Mouse (Mus musculus) gastrocnemius, postnatal 36 days (tissue): ENCODE measurements around the gene Sdhd. TPM values are rescaled to one million over a fixed set of nuclear protein-coding genes. Genes with fewer than 3 reads are reported as not detected.
"Not testable (repeated sequence)": the region's sequence is repeated elsewhere in the genome, so short reads cannot be mapped to it uniquely, and the experiment has no call there.

Experiments
- DNase-seq, 2 experiments: peaks; one replicate each; pipeline ENCODE4 v3.0.0; 2022
- intact Hi-C: fragments of 180-260 bp; cut with DNase I; formaldehyde crosslinking; loops from one replicate; pipeline ENCODE4 v1.15.1; 2025
- long read RNA-seq, 2 experiments: library from polyadenylated mRNA; stranded (forward); transcript quantifications; one replicate each; pipeline ENCODE4 v2.0.0; 2021
- total RNA-seq, 2 experiments: library from RNA; stranded (reverse); gene quantifications; 2 replicates each; pipeline ENCODE4 v1.2.3; 2021

Sdhd gene
- total RNA-seq, result 100 to 1,000 TPM; 313 to 336 TPM
- long read RNA-seq, experiment 1, transcript Sdhd-201 (4 exons, 1,231 nt), result major isoform, 407 of 554 reads
- long read RNA-seq, experiment 1, partial matches to known transcripts, result 140 of 554 reads
- long read RNA-seq, experiment 1, other reads (novel, unspliced or antisense), result 7 of 554 reads
- long read RNA-seq, experiment 2, transcript Sdhd-201 (4 exons, 1,231 nt), result major isoform, 509 of 730 reads
- long read RNA-seq, experiment 2, partial matches to known transcripts, result 205 of 730 reads
- long read RNA-seq, experiment 2, other reads (novel, unspliced or antisense), result 16 of 730 reads

DNA sequence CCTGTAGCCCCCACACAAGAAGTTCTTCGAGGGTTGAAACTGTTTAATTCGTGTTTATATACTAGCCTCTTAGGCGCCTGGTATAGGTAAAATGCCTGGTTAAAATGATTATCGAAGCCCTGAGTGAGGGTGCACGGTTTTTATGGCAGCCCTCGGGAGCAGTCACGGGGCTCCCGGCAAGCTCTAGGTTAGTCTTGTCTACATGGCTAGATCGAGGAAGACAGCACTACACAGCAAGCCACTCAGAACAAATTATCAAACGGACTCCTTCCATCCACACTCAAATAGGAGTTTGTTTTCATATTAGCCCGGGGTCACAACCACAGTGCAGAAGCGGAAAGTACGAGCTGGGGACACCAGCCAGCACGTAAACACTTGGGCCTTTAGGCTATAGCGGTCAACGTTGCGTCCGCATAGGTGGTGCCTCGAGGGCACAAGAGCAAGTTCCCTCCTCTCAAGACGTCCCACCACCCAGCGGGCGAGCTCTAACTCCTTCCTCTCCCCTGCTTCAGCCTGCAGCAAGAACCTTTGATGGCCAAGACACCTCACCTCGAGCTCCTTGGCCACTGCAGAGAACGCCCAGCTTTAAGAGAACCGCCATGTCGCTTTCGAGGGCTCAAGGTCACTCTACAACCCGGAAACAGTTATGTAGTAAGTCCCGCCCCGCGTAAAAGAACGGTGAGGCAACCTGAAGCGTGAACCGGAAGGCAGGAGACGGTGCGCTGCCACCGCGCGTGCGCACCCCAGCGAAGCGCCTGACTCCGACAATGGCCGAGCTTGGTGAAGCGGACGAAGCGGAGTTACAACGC lies at the start of gene Sdhd, which contains the start of gene Timm8b:
Sdhd (minus strand) TSS at position 624 of the 809 bp plus-strand sequence.
Timm8b (plus strand) TSS at position 722 of the 809 bp plus-strand sequence.
- peak; percentile 86 to 90 for DNase-seq
- intact Hi-C loops, result no loop called here

DNA sequence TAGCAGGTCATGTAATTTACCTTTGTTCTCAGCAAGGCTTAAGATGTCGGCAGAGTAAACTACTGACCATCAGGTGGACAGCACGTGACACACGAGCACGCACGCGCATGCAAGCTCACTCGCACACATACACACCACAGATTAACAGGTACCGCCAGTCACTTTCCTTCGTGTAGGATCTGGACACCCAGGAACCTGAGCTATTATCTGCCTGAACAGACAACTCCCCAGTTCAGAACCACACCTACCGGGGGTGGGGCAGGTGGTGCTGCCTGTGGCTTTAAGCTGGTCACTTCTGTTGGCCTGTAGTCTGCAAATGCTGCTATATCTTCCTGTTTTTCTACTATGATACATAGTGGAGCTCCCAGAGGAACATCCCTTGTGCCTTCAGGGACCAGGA lies 46.9 kb upstream of the Sdhd start:
- intact Hi-C loops, result no loop called here

DNA sequence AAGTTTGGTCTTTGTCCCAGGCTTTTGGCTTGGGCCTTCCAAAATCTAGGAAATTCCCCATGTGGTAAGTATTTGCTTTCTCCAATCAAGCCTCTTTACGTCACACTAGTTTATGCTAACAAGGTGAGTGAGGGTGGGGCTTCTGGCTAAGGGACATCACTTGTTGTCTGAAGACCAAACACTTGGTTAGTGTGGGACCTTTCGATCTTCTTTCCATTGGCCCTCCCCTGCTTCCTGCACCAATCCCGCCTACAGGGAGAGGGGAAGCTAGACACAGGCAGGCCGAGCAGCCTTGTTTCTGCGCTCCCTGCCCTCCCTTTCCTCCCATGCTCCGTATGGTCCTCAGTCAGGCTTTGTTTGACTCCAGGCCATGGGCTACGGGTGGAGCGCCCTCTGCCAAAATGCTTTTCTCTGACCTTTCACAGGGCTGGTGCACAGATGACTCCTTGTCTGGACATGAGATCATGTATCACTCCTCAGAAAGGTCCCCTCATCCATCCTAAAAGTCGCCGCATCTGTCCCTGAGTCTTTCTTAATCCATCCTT lies 43.3 kb upstream of the Sdhd start:
- no peak for DNase-seq
- intact Hi-C loops, result no loop called here

More for the DNA sequence above, 46.9 kb upstream of the Sdhd start:
- no peak for DNase-seq

DNA sequence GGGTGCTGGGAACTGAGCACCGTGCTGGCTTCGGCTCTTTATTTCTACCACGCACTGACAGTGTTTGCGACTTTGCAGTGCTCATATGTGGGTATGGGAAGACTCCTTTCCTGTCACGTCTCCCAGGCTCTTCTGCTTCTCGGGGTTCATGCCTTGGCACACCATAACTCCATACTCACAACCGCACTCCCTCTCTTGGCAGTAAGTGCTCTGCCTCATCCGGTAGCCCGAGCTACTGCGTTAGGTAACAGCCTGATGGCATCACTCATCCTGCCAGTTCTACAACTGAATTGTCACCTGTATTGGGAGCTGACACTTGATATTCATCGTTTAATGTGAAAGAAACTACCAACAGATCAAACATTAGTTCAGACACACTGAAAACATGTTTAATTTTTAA lies 30.7 kb upstream of the Sdhd start:
- DNase-seq, result no peak
- intact Hi-C loops, result no loop called here

DNA sequence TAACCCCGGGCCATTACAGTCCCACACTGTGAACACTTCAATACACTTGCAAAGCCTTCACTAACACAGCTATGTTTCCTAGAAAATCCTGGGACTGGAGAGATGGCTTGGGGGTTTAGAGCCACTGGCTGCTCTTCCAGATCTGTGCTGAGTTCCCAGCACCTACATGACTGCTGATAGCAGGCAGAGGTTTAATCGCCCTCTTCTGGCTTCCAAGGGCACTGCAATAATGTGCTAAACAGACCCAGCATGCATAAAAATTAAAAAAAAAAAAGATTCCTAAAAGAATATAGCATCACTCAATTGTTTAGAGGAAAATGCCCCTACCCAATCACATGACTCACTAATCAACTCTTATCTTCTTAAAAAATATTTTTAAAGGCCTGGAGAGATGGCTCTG lies 29.4 kb upstream of the Sdhd start:
- DNase-seq, result no peak
- intact Hi-C loops, result no loop called here

DNA sequence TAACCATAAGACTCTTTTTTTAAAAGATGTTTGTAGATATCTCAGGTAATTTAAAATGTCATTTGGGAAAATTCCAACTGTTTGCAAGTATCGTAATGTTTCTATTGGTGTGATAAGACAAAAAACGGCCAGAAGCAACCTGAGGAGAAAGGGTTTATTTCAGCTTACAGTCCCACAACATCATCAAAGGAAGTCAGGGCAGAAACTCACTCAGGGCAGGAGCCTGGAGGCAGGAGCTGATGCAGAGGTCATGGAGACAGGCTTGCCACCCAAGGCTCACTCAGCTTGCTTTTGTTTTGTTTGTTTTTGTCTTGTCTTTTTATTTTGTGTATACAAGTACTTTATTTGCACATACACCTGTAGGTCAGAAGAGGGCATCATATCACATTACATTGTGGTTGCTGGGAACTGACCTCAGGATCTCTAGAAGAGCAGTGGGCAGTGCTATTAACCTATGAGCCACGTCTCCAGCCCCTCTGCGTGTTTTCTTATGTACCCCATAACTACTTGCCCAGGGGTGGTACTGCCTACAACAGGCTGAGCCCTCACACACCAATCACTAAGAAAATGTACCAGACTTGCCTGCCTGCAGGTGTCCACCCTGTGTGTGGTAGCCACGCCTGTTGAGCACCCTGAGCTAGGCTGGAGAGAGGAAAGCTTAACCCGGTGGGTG lies 28.5 kb upstream of the Sdhd start:
- no peak for DNase-seq
- intact Hi-C loops, result no loop called here

DNA sequence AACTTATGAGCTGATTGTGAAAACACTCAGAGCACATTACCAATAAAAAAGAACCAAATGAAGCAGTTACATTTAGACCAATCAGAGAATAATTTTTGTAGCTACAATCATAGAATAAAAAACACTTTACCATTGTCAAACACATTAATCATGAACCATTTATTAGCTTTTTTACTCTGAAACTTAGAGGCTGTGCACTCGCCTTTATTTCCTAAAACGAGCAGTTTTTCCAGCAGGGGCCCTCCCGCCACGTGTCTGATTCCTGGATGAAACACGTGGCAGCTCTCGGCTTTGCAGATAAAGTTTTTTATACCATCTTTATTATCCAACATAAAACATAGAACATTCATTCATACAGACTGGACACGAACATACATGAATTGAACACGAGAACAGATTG lies 27.3 kb upstream of the Sdhd start:
- intact Hi-C loops, DNase-seq: not testable (repeated sequence)

DNA sequence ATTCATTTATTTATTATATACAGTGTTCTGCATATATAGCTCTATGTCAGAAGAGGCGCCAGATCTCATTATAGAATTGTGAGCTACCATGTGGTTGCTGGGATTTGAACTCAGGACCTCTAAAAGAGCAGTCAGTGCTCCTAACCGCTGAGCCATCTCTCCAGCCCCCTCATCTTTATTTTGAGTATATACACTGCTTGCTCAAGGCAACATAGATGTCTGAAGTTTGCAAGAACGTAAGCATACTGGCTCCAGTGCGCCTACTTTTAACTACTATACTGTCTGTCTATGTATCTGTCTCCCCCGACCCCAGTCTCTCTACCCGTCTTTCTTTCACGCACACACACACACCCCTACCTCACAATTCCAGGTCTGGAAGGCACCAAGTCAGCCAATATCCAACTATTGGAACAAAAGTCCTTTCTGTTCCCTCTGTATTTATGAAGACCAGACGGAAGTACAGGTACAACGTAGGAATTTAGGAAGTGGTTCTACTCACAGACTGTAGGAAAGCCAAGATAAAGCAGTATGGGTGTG lies 14.2 kb upstream of the Sdhd start:
- intact Hi-C loops, result loop anchor here (2.0 kb wide), 1 partner anchor 41 kb away; the partner anchor contains the start of gene Dlat

DNA sequence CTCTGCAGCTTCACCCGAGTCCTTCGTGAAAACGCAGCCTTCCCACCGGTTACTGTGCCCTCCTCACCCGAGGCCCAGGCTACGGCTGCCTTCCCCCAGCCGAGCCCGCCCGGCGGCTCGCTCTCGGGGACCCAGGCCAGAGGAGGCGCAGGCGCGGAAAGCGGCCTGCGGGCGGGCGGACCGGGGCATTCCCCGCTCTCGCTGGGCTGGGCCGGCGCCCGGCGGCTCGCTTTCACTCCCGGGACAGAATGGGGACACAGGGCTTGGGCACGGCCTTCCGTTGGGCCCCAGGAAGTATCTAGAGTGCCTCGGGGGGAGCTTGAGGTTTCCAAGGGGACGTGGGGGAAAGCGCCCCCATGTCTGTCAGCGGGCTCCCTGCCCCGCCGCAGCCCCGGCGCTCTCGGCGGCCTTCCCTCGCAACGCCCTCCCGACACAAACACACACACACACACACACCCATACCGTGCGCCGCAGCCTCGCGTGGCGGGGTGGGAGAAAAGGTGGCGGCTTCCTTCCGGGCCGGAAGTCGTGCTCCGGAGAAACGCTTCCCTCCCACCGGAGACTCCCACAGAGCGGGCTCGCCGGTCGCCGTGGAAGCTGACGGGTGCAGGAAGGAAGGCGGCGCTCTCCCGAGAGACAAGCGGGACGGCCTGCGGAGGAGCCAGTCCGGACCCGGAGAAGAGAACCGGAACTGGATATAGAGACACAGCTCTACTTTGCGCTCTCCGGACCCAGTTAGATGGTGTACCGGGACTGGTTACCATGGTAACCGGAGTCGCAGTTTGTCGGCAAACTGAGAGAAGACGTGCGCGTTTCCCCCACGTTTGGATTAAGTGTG lies 13.4 kb upstream of the Sdhd start, which contains the start of the genes Pih1d2 and Nkapd1:
Pih1d2 (plus strand) TSS at position 556 of the 838 bp plus-strand sequence.
Nkapd1 (minus strand) TSS at position 699 of the 838 bp plus-strand sequence.
- intact Hi-C loops, result loop anchor here (2.0 kb wide), 1 partner anchor 42 kb away; the partner anchor contains the start of gene Dlat
- DNase-seq, result peak; percentile 80 to 90

More for the DNA sequence above, 14.2 kb upstream of the Sdhd start:
- no peak for DNase-seq

DNA sequence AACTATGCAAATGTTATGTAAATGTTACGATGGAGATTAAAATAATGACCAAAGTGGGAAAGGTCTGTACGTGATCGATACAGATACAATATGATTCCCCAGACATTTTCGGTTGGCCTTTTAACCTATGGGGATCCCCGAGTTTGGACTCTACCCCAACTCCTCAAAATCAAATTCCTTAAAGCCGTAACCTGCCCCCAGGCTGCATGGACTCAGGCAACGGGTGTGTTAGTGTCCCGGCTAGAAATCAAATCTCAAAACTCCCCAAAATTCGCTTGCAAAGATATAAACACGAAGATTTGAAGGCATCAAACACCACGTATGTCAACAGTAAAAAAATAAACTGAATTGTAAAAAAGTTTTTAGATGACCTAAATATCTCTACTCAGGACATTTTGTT lies 12.5 kb upstream of the Sdhd start:
- no peak for DNase-seq
- intact Hi-C loops, result loop anchor here (2.0 kb wide), 1 partner anchor 43 kb away; the partner anchor contains the start of gene Dlat

DNA sequence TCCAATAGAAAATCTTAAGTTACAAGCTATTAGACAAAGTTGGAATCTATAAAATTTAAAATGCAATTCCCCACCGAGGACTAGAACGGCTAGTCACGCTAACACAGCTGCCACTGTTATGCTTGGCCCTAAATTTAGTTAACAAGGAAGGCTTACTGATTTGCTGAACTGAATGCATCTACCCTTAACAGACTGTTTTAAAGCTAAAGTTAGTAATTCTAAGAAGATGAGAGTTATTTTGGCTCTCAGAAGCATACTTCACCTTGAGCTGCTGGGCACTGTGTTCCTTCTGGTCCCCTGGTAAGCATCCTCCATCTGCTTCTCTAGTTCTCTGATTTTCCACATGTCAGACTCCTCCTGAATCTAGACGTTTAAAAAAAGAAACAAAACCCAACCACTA lies 8.5 kb upstream of the Sdhd start:
- no peak for DNase-seq
- intact Hi-C loops, result no loop called here

DNA sequence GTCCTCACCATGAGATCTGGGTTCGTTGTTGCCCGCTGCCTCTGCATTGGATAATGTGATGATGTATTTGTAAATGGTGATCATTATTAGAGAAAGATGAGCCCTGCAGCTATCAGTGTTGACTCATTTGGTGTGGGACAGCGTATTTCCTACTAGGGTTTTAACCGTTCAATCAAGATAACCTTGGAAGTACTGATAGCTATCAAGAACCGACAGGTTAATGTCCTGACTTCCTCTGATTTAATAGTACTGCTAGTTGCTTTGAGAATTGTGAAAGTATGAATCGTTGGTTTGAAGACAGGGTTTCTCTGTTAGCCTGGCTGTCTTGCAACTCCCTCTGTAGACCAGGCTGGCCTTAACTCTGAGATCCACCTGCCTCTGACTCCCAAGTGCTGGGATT lies 726 bp upstream of the Sdhd start:
- intact Hi-C loops, result no loop called here

DNA sequence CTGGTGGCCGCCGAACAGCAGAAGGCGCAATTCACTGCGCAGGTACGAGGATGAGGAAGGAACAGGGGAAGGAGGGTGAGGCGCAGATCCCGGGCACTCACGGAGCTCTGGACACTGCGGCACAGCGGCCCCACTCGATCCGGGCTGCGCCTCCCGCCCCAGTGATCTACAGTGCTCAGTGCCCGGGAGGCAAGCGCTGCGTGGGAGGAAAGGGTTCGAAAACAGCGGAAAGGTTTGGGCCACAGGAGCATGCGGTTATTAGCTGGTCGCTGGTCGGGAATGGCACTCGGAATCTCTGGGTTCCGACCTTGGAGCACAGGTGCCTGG lies 349 bp upstream of the Sdhd start:
- intact Hi-C loops, result no loop called here
- no peak for DNase-seq

More for the DNA sequence above, 726 bp upstream of the Sdhd start:
- DNase-seq, result no peak

DNA sequence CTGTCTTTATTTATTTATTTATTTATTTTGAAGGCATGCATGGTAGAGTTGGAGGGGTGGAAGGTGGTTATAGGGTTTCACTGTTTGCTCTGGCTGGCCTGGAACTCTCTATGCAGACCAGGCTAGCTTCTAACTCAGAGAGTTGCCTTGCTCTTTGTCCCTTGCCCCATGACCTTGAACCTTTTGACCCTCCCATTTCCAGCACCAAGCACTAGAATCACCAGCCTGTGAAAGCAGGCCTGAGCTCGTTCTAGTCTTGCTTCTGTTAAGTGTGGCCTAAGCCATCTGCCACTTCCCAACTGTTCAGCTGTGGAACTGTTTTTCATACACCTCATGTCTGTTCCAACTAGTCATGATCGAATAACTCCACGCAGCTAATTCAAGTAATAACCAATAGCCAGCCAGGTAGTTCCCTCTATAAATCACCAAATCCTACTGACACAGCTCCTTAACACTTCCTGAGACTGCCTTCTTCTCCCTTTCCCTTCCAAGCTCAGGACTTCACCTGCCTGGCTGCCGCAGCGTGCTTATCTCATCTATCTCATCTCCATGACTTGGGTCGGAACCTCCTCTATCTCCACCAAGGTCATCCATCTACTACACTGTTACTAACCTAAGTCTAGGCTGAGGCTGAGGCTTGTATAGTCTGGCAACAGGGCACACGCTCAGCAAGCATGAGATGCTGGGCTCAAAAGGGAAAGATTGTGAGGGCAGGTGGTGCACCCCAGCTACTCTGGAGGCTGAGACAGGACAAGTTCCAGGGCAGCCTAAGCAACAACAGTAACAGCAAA lies 1.4 kb downstream of the Sdhd start:
- intact Hi-C loops, result no loop called here
- DNase-seq, result no peak

DNA sequence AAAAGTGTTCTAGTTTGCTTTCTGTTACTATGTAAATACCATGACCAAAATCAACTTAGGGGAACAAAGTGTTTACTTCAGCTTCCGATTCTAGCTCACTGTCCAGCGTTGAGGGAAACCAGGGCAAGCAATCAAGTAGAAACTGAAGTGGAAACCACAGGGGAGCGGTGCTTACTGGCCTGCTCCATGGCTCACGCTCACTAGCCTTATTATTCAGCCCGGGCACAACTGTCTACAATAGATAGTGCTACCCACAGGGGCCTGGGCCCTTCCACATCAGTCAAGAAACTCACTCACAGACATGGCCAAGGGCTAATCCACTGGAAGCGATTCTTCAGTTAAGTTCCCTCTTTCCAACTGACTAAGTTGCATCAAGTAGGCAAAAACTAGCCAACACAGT lies 2.1 kb downstream of the Sdhd start:
- intact Hi-C loops, result no loop called here
- DNase-seq, result no peak

DNA sequence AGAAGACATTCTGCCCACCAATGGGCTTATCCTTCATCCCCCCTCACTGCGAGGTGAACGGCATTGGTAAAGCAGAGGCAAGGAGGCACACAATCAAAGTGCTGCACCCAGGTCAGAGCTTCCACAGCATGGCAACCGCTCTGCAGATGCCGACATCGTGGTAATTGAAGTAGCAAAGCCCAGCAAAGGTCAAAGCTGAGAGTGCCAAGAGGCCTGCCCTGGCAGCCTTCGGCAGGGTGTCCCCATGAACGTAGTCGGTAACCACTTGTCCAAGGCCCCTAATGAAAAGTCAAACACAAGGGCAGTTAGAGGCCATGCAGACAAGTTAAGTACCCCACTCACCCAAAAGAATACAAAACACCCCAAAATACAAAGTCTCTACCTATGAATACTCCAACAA lies 6.6 kb downstream of the Sdhd start:
- intact Hi-C loops, result no loop called here
- peak in 1 of 2 experiments; percentile 17 for DNase-seq

DNA sequence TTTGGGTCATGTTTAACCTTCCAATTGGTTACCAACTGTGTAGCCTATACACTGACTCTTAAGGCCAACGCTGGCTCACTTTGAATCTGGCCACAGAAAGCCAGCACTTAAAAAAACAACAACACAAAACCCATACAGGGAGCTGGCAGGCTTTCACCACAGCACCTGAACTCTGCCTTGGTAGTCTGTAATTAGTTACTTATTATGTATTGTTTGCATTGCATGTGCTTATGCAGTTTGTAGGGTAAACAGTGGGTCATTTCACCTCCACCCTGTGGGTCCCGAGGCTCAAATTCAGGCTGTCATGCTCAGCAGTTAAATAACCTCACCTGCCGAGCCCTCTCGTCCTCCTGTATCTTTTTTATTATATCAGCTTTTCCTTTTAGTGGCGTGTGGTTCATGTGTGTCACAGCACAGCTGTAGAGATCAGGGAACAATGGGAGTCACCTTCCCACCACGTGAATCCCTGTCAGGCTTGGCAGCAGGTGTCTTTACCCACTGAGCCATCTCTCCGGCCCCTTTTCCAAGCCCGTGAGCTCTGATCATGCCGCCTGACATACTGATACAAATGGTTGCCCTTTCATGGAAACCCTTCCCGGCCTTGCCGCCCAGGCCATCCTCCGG lies 8.7 kb downstream of the Sdhd start:
- DNase-seq, result no peak
- intact Hi-C loops, result no loop called here

DNA sequence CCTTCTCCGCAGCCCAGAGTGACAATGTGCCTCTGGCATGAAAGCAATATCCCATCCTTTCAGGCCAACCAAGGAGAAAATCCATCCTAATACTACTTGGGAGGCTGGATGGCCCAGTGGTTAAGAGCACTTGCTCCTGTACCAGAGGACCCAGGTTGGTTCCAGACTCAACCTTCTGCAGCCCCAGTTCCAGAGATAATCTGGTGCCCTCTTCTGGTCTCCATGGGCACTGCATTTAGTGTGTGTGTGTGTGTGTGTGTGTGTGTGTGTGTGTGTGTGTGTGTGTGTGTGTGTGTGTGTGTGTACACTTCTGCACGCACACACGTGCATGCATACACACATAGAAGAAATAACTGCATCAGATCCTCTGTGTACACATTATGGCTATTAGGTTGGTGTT lies 10.1 kb downstream of the Sdhd start:
- intact Hi-C loops, result no loop called here
- DNase-seq, result peak in 1 of 2 experiments; percentile 13
